Mouse (Mus musculus) hematopoietic stem cell, adult 5-6 weeks (primary cell): ENCODE measurements at regions not wholly inside any gene's neighbourhood (a gene's known extent, or its start where the extent isn't known, plus 50 kb on each side); places are given as distances from the start of the nearest gene placed in this dataset.

ENCODE experiments used
- ATAC-seq, 2 experiments: fragments of 125-278 bp in 1 of 2; replicated peaks in 1 of 2; 2 replicates each; pipeline ENCODE4 v1.8.0; 2016 to 2017; ENCODE audit warnings: inconsistent platforms in 2 of 2, mild to moderate bottlenecking in 2 of 2, moderate number of reproducible peaks in 2 of 2, low read depth in 1 of 2, moderate TSS enrichment in 1 of 2; ENCODE audit not compliant: low FRiP score in 2 of 2, poor library complexity in 2 of 2, severe bottlenecking in 2 of 2, insufficient read depth in 1 of 2, low TSS enrichment in 1 of 2

- ATAC-seq, result no peak
Observed at GRCm38 (mm10) chrX:158311429-158311828, 268.3 kb upstream of the Cnksr2 start.

- ATAC-seq, result peak; percentile 76 to 96
Observed at GRCm38 (mm10) chrX:158308554-158308953, 265.5 kb upstream of the Cnksr2 start.
